Mouse (Mus musculus) lung, postnatal 0 days (tissue): ENCODE results near the gene Hunk. TPM values are rescaled to one million over a fixed set of nuclear protein-coding genes. Genes with fewer than 3 reads are reported as not detected.

Source experiments
- ATAC-seq: fragments of 200-750 bp; cut with Nextera tagmentation; 2 replicates; pipeline ENCODE4 v1.8.0; 2017; ENCODE audit warnings: moderate library complexity
- DNase-seq: peaks from one replicate; pipeline ENCODE4 v3.0.0-alpha.2; 2016; ENCODE audit warnings: low spot score
- H3K27ac ChIP-seq: fragments of 300-500 bp; sonication (generic); 2 replicates; pipeline ENCODE4 v1.5.1; 2014; ENCODE audit warnings: antibody characterized with exemption, mild to moderate bottlenecking, low read length, mixed read lengths
- H3K27me3 ChIP-seq: fragments of 300-500 bp; sonication (generic); replicated peaks from 2 replicates; pipeline ENCODE4 v1.6.1; 2014; ENCODE audit warnings: low read length, mixed read lengths; ENCODE audit not compliant: insufficient read depth
- H3K36me3 ChIP-seq: fragments of 300-500 bp; sonication (generic); 2 replicates; pipeline ENCODE4 v1.6.1; 2014; ENCODE audit warnings: low read length, mixed read lengths; ENCODE audit not compliant: insufficient read depth
- H3K4me1 ChIP-seq: fragments of 300-500 bp; sonication (generic); 2 replicates; pipeline ENCODE4 v1.6.1; 2014; ENCODE audit warnings: antibody characterized with exemption, low read depth, low read length, mixed read lengths; ENCODE audit not compliant: insufficient read depth
- H3K4me2 ChIP-seq: fragments of 300-500 bp; sonication (generic); replicated peaks from 2 replicates; pipeline ENCODE4 v1.6.1; 2014; ENCODE audit warnings: low read depth, mild to moderate bottlenecking, low read length, moderate library complexity, mixed read lengths
- H3K4me3 ChIP-seq: fragments of 300-500 bp; sonication (generic); 2 replicates; pipeline ENCODE4 v1.5.1; 2014; ENCODE audit warnings: low read depth, low read length
- H3K9ac ChIP-seq: fragments of 300-500 bp; sonication (generic); replicated peaks from 2 replicates; pipeline ENCODE4 v1.6.1; 2014; ENCODE audit warnings: low read depth, mild to moderate bottlenecking
- H3K9me3 ChIP-seq: fragments of 300-500 bp; sonication (generic); 2 replicates; pipeline ENCODE4 v1.6.1; 2016; ENCODE audit warnings: low read length, mixed read lengths
- CTCF ChIP-seq: IDR thresholded peaks from 2 replicates; pipeline ENCODE4 v1.5.1; 2016; ENCODE audit warnings: antibody characterized with exemption, mild to moderate bottlenecking
- EP300 ChIP-seq: IDR thresholded peaks from 2 replicates; pipeline ENCODE4 v1.6.1; 2016; ENCODE audit warnings: antibody characterized with exemption, mild to moderate bottlenecking, control low read depth
- WGBS: fragments of 180-500 bp; shearing (Covaris S2); extraction: QIAGEN DNeasy Blood & Tissue Kit; methylation state at CpG from one replicate; pipeline ENCODE4 v1.1.7; 2014; 5-methylcytosine and 5-hydroxymethylcytosine counted together
- polyA plus RNA-seq: library from polyadenylated mRNA; unstranded; fragments of >200 nt; fragmentation: Nextera tagmentation; extraction: Ambion mirVana; gene quantifications from 2 replicates; pipeline ENCODE4 v1.2.1, GENCODE M21; 2015

Gene Hunk
- polyA plus RNA-seq, 1 experiment from 2014 or later, result 6.4 TPM

GRCm38 (mm10) chr16:90496930-90497329 is 111.1 kb downstream of the Hunk start:
- Histone ChIP-seq H3K36me3 (0 out of 2 replicates have a peak, but pooled peaks cover 8% of the 10 kb centered on the region), H3K27ac (no peak overlapping the region)
- peak; percentile 25; the same call in 1 of the 2 replicates for ATAC-seq

DNA sequence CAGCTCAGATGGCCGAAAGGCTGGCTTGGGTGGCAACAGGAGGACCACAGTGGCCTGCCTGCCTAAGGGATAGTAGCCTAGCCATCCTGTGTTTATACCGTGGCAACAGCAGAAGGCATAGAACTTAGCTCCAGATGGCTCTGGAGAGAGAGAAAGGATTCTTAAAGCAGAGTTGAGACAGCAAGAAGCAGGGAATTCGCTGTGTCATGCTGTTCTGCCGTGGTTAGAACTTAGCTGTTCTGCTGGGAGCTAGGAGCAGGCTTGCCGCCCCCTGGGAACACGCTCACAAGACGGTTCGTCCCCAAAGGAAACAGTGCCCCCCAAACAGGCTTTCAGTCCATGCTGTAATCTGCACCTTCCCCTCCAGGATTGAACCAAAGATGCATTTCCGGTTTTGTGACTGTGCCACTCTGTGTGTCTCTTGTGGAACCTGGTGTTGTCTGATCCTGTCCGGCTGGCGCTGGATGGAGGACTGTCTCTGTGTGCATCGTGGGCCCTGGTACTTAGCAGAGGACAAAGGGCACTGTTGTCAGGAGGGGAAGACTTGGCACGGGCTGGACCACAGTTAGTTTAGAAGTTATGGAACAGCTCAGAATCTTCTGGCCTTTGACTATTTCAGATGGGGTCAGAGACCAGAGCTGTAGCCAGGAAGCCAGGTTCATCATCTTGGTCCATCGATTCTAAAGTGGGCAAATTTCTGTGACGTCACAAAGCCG is 112.1 kb downstream of the Hunk start:
- H3K27me3 ChIP-seq, result no peaks in the 10 kb centered on the region
- DNase-seq (no peak), ATAC-seq (0 out of 2 replicates have a peak, but pooled peaks have one; percentile 19)
- WGBS, result 72% methylated on average over 16 of the region's 16 CpGs
- no peak for TF ChIP-seq EP300
- H3K4me2 ChIP-seq, result no peak overlapping the region
- H3K9me3 ChIP-seq, result no peaks in the 10 kb centered on the region
- H3K4me1 ChIP-seq, result no peaks in the 10 kb centered on the region
- H3K36me3 ChIP-seq, result 0 out of 2 replicates have a peak, but pooled peaks cover 8% of the 10 kb centered on the region
- no peak overlapping the region for H3K27ac ChIP-seq
- H3K9ac ChIP-seq, result no peak overlapping the region
- no peak overlapping the region for H3K4me3 ChIP-seq

More at GRCm38 (mm10) chr16:90496930-90497329, 111.1 kb downstream of the Hunk start:
- Histone ChIP-seq H3K9me3 (no peaks in the 10 kb centered on the region), H3K4me1 (no peaks in the 10 kb centered on the region), H3K27me3 (no peaks in the 10 kb centered on the region), H3K4me3 (no peak overlapping the region), H3K4me2 (no peak overlapping the region), H3K9ac (no peak overlapping the region)
- DNase-seq, result no peak
- WGBS, result 45% methylated on average over 11 of the region's 11 CpGs
- TF ChIP-seq CTCF (no peak), EP300 (no peak)

GRCm38 (mm10) chr16:90500809-90501208 is 115.0 kb downstream of the Hunk start:
- ATAC-seq (no peak), DNase-seq (no peak)
- TF ChIP-seq CTCF, result no peak
- TF ChIP-seq EP300, result no peak
- Histone ChIP-seq H3K9me3 (no peaks in the 10 kb centered on the region), H3K4me2 (no peak overlapping the region), H3K36me3 (0 out of 2 replicates have a peak, but pooled peaks cover 8% of the 10 kb centered on the region), H3K9ac (no peak overlapping the region), H3K27ac (no peak overlapping the region), H3K4me1 (no peaks in the 10 kb centered on the region), H3K4me3 (no peak overlapping the region), H3K27me3 (no peaks in the 10 kb centered on the region)
- 80% methylated on average over 6 of the region's 6 CpGs for WGBS

- no peak overlapping the region for H3K4me3 ChIP-seq
- no peak overlapping the region for H3K4me2 ChIP-seq
- no peaks in the 10 kb centered on the region for H3K4me1 ChIP-seq
- ATAC-seq (no peak), DNase-seq (no peak)
- TF ChIP-seq EP300 (no peak), CTCF (no peak)
- no peak overlapping the region for H3K27ac ChIP-seq
- H3K36me3 ChIP-seq, result 0 out of 2 replicates have a peak, but pooled peaks cover 3% of the 10 kb centered on the region
- H3K27me3 ChIP-seq, result no peaks in the 10 kb centered on the region
- 73% methylated on average over 10 of the region's 10 CpGs for WGBS
- H3K9me3 ChIP-seq, result no peaks in the 10 kb centered on the region
- no peak overlapping the region for H3K9ac ChIP-seq
Measured at GRCm38 (mm10) chr16:90505252-90505651, 119.4 kb downstream of the Hunk start.

- Histone ChIP-seq H3K27ac (no peak overlapping the region), H3K9me3 (no peaks in the 10 kb centered on the region), H3K36me3 (no peaks in the 10 kb centered on the region), H3K4me2 (no peak overlapping the region), H3K4me1 (no peaks in the 10 kb centered on the region), H3K9ac (no peak overlapping the region), H3K27me3 (no peaks in the 10 kb centered on the region), H3K4me3 (no peak overlapping the region)
- DNase-seq, result peak; percentile 59
- 59% methylated on average over 2 of the region's 2 CpGs for WGBS
- TF ChIP-seq EP300, result no peak
- no peak for TF ChIP-seq CTCF
- ATAC-seq, result peak; percentile 37; the same call in 1 of the 2 replicates
Measured at GRCm38 (mm10) chr16:90505680-90506079, 119.9 kb downstream of the Hunk start.

DNA sequence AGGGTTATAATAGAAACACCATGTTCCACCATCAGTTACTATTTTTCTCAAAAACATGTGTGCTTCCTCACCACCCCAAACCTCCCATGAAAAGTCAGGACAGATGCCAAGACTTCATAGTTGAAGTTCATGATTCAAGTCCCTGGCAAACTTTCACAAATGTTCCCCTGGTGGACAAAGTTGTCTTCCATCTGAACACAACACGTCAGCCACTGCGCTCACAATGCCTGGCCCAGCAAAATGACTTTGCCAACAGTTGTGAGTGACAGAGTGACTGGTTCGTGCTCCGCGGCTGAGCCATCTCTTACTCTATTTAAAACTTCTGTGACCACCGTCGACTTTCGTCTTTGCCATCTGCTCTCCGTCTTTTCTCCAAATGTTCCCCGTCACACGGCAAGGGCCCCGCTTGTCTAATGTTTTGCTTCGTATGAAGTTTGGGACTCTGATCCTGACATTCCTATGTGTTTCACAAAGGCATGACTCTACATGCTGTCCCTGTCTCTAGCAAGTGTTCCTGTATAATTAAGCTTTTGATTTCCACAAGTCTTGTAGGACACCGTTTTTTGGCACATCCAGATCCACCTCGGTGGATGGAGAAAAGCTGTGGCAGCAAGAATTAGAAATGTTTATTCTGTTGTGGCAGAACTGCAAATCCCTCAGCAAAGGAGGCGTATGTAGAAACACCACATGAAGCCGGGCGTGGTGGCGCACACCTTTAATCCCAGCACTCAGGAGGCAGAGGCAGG is 125.9 kb downstream of the Hunk start:
- H3K36me3 ChIP-seq, result no peaks in the 10 kb centered on the region
- DNase-seq, result peak; percentile 92
- H3K4me2 ChIP-seq, result no peak overlapping the region
- peak overlapping the region; percentile 55; the same call in 1 of the 2 replicates for H3K27ac ChIP-seq
- H3K4me3 ChIP-seq, result no peak overlapping the region
- ATAC-seq, result peak; percentile 88
- WGBS, result 63% methylated on average over 19 of the region's 19 CpGs
- no peaks in the 10 kb centered on the region for H3K4me1 ChIP-seq
- no peaks in the 10 kb centered on the region for H3K9me3 ChIP-seq
- no peaks in the 10 kb centered on the region for H3K27me3 ChIP-seq
- TF ChIP-seq EP300 (no peak; the same call in 1 of the 2 replicates), CTCF (peak; percentile 63)
- H3K9ac ChIP-seq, result no peak overlapping the region
